Mouse (Mus musculus): ENCODE results near the gene Glis3. TPM values are rescaled to one million over a fixed set of nuclear protein-coding genes. Genes with fewer than 3 reads are reported as not detected.

Gene Glis3
- total and polyA plus RNA-seq, 3 experiments: not detected

DNA sequence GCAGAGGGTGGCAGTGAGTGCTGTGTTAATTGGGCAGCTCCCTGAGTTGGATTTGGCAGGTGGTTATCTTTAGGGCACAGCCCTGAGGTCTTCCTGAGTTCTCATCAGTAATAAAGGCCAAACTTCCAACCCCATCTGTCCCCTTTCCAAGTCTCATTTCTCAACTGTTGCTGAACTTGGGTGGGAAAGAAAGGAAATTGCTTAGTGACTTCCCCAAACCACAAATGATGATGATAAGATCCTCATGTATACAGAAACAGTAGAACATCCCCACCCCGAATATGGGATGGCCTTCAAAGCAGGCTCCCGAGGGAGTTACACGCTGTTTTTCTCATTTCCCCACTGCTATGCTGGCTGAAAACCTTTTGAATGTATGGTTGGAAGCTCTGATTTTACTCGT, 34.8 kb upstream of the Glis3 start:
- no peaks in the 10 kb centered on the region for H3K27me3 ChIP-seq (ENCODE audit: control insufficient read depth in 1 of 2, insufficient read depth in 2 of 2, low read length in 2 of 2)
- no peak overlapping the region for H3K9ac ChIP-seq (ENCODE audit: control insufficient read depth, low read depth, low read length, poor library complexity, severe bottlenecking)
- H3K9me3 ChIP-seq (replicated peaks; ENCODE audit: insufficient read depth, low read length): no peaks in the 10 kb centered on the region
- H3K4me3 ChIP-seq (ENCODE audit: control insufficient read depth in 1 of 2, insufficient read depth in 1 of 2, low read depth in 2 of 2, low read length in 2 of 2): no peak overlapping the region
- H3K36me3 ChIP-seq (ENCODE audit: control insufficient read depth in 1 of 2, insufficient read depth in 2 of 2, low read length in 2 of 2): no peaks in the 10 kb centered on the region
- DNase-seq (ENCODE audit: low read depth, low spot score): no peak
- H3K4me1 ChIP-seq (ENCODE audit: control insufficient read depth in 1 of 2, insufficient read depth in 2 of 2, low read length in 2 of 2): no peaks in the 10 kb centered on the region
- H3K79me2 ChIP-seq (ENCODE audit: control insufficient read depth, insufficient read depth, low read length, poor library complexity): no peaks in the 10 kb centered on the region
- no peak for TF ChIP-seq TAL1 (IDR thresholded peaks at IDR 0.05; ENCODE audit: low read length)
- no peak for TF ChIP-seq MXI1 (IDR thresholded peaks at IDR 0.05; ENCODE audit: low read depth, low read length)
- no peak for TF ChIP-seq MAFK (IDR thresholded peaks at IDR 0.05; ENCODE audit: borderline replicate concordance, low read depth, low read length)
- TF ChIP-seq SIN3A (IDR thresholded peaks at IDR 0.05; ENCODE audit: low read length): no peak
- no peak for TF ChIP-seq ZMIZ1 (IDR thresholded peaks at IDR 0.05; ENCODE audit: low read depth, low read length)
- no peak for TF ChIP-seq HCFC1 (IDR thresholded peaks at IDR 0.05; ENCODE audit: low read depth, low read length)
- no peak for TF ChIP-seq NRF1 (IDR thresholded peaks at IDR 0.05; ENCODE audit: insufficient read depth, low read depth, low read length, poor library complexity, severe bottlenecking)
- no peak for TF ChIP-seq GABPA (IDR thresholded peaks at IDR 0.05; ENCODE audit: low read depth, low read length)
- no peak for TF ChIP-seq NELFE (IDR thresholded peaks at IDR 0.05; ENCODE audit: low read depth, low read length)
- TF ChIP-seq RCOR1 (IDR thresholded peaks at IDR 0.05; ENCODE audit: low read depth, low read length): no peak
- TF ChIP-seq USF2 (IDR thresholded peaks at IDR 0.05; ENCODE audit: borderline replicate concordance in 1 of 2, insufficient read depth in 1 of 2, low read depth in 1 of 2, low read length in 2 of 2): no peak
- H3K27ac ChIP-seq (ENCODE audit: control insufficient read depth, low read depth, low read length): no peak overlapping the region

GRCm38 (mm10) chr19:28697718-28698117, 17.8 kb upstream of the Glis3 start:
- H3K4me1 ChIP-seq (ENCODE audit: control insufficient read depth in 1 of 2, insufficient read depth in 2 of 2, low read length in 2 of 2): no peaks in the 10 kb centered on the region
- H3K79me2 ChIP-seq (ENCODE audit: control insufficient read depth, insufficient read depth, low read length, poor library complexity): no peaks in the 10 kb centered on the region
- TF ChIP-seq POLR2AphosphoS2 (IDR thresholded peaks at IDR 0.05; ENCODE audit: low read length) (no peak), EP300 (IDR thresholded peaks at IDR 0.05; ENCODE audit: low read depth in 1 of 2, low read length in 2 of 2) (no peak)
- H3K9me3 ChIP-seq (replicated peaks; ENCODE audit: insufficient read depth, low read length): no peaks in the 10 kb centered on the region
- no peak overlapping the region for H3K4me3 ChIP-seq (ENCODE audit: control insufficient read depth in 1 of 2, insufficient read depth in 1 of 2, low read depth in 2 of 2, low read length in 2 of 2)
- no peaks in the 10 kb centered on the region for H3K27me3 ChIP-seq (ENCODE audit: control insufficient read depth in 1 of 2, insufficient read depth in 2 of 2, low read length in 2 of 2)
- DNase-seq (ENCODE audit: low read depth, low spot score): no peak
- H3K9ac ChIP-seq (ENCODE audit: control insufficient read depth, low read depth, low read length, poor library complexity, severe bottlenecking): no peak overlapping the region
- H3K27ac ChIP-seq (ENCODE audit: control insufficient read depth, low read depth, low read length): no peak overlapping the region
- no peaks in the 10 kb centered on the region for H3K36me3 ChIP-seq (ENCODE audit: control insufficient read depth in 1 of 2, insufficient read depth in 2 of 2, low read length in 2 of 2)

- H3K4me1 ChIP-seq (ENCODE audit: control insufficient read depth in 1 of 2, insufficient read depth in 2 of 2, low read length in 2 of 2): no peaks in the 10 kb centered on the region
- no peak overlapping the region for H3K4me3 ChIP-seq (ENCODE audit: control insufficient read depth in 1 of 2, insufficient read depth in 1 of 2, low read depth in 2 of 2, low read length in 2 of 2)
- DNase-seq (ENCODE audit: low read depth, low spot score): no peak
- no peaks in the 10 kb centered on the region for H3K36me3 ChIP-seq (ENCODE audit: control insufficient read depth in 1 of 2, insufficient read depth in 2 of 2, low read length in 2 of 2)
- H3K9me3 ChIP-seq (replicated peaks; ENCODE audit: insufficient read depth, low read length): no peaks in the 10 kb centered on the region
- no peak overlapping the region for H3K27ac ChIP-seq (ENCODE audit: control insufficient read depth, low read depth, low read length)
- H3K27me3 ChIP-seq (ENCODE audit: control insufficient read depth in 1 of 2, insufficient read depth in 2 of 2, low read length in 2 of 2): no peaks in the 10 kb centered on the region
- no peaks in the 10 kb centered on the region for H3K79me2 ChIP-seq (ENCODE audit: control insufficient read depth, insufficient read depth, low read length, poor library complexity)
- H3K9ac ChIP-seq (ENCODE audit: control insufficient read depth, low read depth, low read length, poor library complexity, severe bottlenecking): no peak overlapping the region
- no peak for TF ChIP-seq SMC3 (IDR thresholded peaks at IDR 0.05; ENCODE audit: low read depth, low read length)
- no peak for TF ChIP-seq KAT2A (conservative IDR thresholded peaks at IDR 0.05; ENCODE audit: low read depth, low read length)
- TF ChIP-seq CHD1 (IDR thresholded peaks at IDR 0.05; ENCODE audit: low read depth, low read length): no peak
- TF ChIP-seq POLR2AphosphoS5 (IDR thresholded peaks at IDR 0.05; ENCODE audit: borderline replicate concordance, low read depth, low read length): no peak
- TF ChIP-seq MXI1 (IDR thresholded peaks at IDR 0.05; ENCODE audit: low read depth, low read length): no peak
- TF ChIP-seq MAX (IDR thresholded peaks at IDR 0.05; ENCODE audit: low read length): no peak
- no peak for TF ChIP-seq ZKSCAN1 (IDR thresholded peaks at IDR 0.05; ENCODE audit: low read depth, low read length)
- no peak for TF ChIP-seq BHLHE40 (IDR thresholded peaks at IDR 0.05; ENCODE audit: borderline replicate concordance, low read depth, low read length)
- no peak for TF ChIP-seq USF2 (IDR thresholded peaks at IDR 0.05; ENCODE audit: borderline replicate concordance in 1 of 2, insufficient read depth in 1 of 2, low read depth in 1 of 2, low read length in 2 of 2)
- TF ChIP-seq HCFC1 (IDR thresholded peaks at IDR 0.05; ENCODE audit: low read depth, low read length): no peak
- no peak for TF ChIP-seq MAFK (IDR thresholded peaks at IDR 0.05; ENCODE audit: borderline replicate concordance, low read depth, low read length)
- no peak for TF ChIP-seq UBTF (IDR thresholded peaks at IDR 0.05; ENCODE audit: borderline replicate concordance, insufficient read depth, low read depth, low read length)
- TF ChIP-seq SIN3A (IDR thresholded peaks at IDR 0.05; ENCODE audit: low read length): no peak
- no peak for TF ChIP-seq JUND (IDR thresholded peaks at IDR 0.05; ENCODE audit: low read depth, low read length)
- no peak for TF ChIP-seq NRF1 (IDR thresholded peaks at IDR 0.05; ENCODE audit: insufficient read depth, low read depth, low read length, poor library complexity, severe bottlenecking)
- TF ChIP-seq TCF12 (IDR thresholded peaks at IDR 0.05; ENCODE audit: low read depth, low read length): no peak
- TF ChIP-seq MYB (IDR thresholded peaks at IDR 0.05; ENCODE audit: low read depth, low read length): no peak
- TF ChIP-seq TAL1 (IDR thresholded peaks at IDR 0.05; ENCODE audit: low read length): no peak
- TF ChIP-seq ZC3H11A (IDR thresholded peaks at IDR 0.05; ENCODE audit: low read depth, low read length): no peak
Observed at GRCm38 (mm10) chr19:28686398-28686797, 6.5 kb upstream of the Glis3 start.

Measured in MEL (cell line).